16 mouse cellular contexts compared by ENCODE assay signal in genomic region chr1:5232847-5233245, GRCm38 (mm10).
DNase-seq lines count a peak whose midpoint lies in the region; ATAC-seq and TF ChIP-seq lines count a peak whose summit lies in the region.
"Had no signal": no experiment of that assay in that cellular context is flagged by ENCODE, and none has a peak within 500 bp of the region (broad histone marks: within the 10 kb centered on the region; RNA-seq: fewer than 3 reads in every experiment).

No protein-coding gene starts in this region.

- ATAC-seq in hindbrain, embryonic 11.5 days (ENCODE audit: low FRiP score): peak; percentile 93
- ATAC-seq in midbrain, embryonic 14.5 days (ENCODE audit: low FRiP score, low TSS enrichment): peak; percentile 84
- ATAC-seq: intestine, embryonic 15.5 days had no signal

- peaks cover 7% of the 10 kb centered on the region for H3K9me3 ChIP-seq in ES-Bruce4 (replicated peaks; ENCODE audit: control insufficient read depth, insufficient read depth, low read length, poor library complexity, severe bottlenecking)
- no peaks in the 10 kb centered on the region for H3K9me3 ChIP-seq in embryonic facial prominence, embryonic 10.5 days
- H3K9me3 ChIP-seq in hindbrain, embryonic 11.5 days (ENCODE audit: control insufficient read depth, low read length): no peaks in the 10 kb centered on the region
- no peaks in the 10 kb centered on the region for H3K9me3 ChIP-seq in midbrain, embryonic 14.5 days (ENCODE audit: control insufficient read depth, low read length)
- H3K9me3 ChIP-seq: embryonic facial prominence, embryonic 13.5 days; heart, embryonic 13.5 days; intestine, embryonic 15.5 days; liver, embryonic 13.5 days had no signal

- H3K27me3 ChIP-seq in ES-Bruce4 (ENCODE audit: control insufficient read depth, insufficient read depth, low read length, poor library complexity, severe bottlenecking): no peaks in the 10 kb centered on the region
- no peaks in the 10 kb centered on the region for H3K27me3 ChIP-seq in embryonic facial prominence, embryonic 10.5 days (replicated peaks; ENCODE audit: low read depth, poor library complexity, severe bottlenecking)
- H3K27me3 ChIP-seq in hindbrain, embryonic 11.5 days (ENCODE audit: control insufficient read depth, insufficient read depth, low read length): 0 out of 2 replicates have a peak, but pooled peaks cover 2% of the 10 kb centered on the region
- no peaks in the 10 kb centered on the region for H3K27me3 ChIP-seq in midbrain, embryonic 14.5 days (ENCODE audit: control insufficient read depth, insufficient read depth, low read length)
- H3K27me3 ChIP-seq: embryonic facial prominence, embryonic 13.5 days; heart, embryonic 13.5 days; intestine, embryonic 15.5 days; liver, embryonic 13.5 days had no signal

- H3K36me3 ChIP-seq in ES-Bruce4 (ENCODE audit: control insufficient read depth, insufficient read depth, low read length, poor library complexity, severe bottlenecking): no peaks in the 10 kb centered on the region
- H3K36me3 ChIP-seq in embryonic facial prominence, embryonic 10.5 days (replicated peaks): no peaks in the 10 kb centered on the region
- H3K36me3 ChIP-seq in hindbrain, embryonic 11.5 days (ENCODE audit: control insufficient read depth, insufficient read depth, low read length): no peaks in the 10 kb centered on the region
- no peaks in the 10 kb centered on the region for H3K36me3 ChIP-seq in midbrain, embryonic 14.5 days (ENCODE audit: control insufficient read depth, insufficient read depth, low read length)
- H3K36me3 ChIP-seq: embryonic facial prominence, embryonic 13.5 days; heart, embryonic 13.5 days; intestine, embryonic 15.5 days; liver, embryonic 13.5 days had no signal

- H3K27ac ChIP-seq in ES-Bruce4 (ENCODE audit: insufficient read depth, low read length): no peak overlapping the region
- H3K27ac ChIP-seq in embryonic facial prominence, embryonic 10.5 days (replicated peaks): no peak overlapping the region
- 0 out of 2 replicates have a peak overlapping the region, but pooled peaks have one; percentile 10 for H3K27ac ChIP-seq in hindbrain, embryonic 11.5 days (ENCODE audit: low read depth, low read length)
- H3K27ac ChIP-seq in midbrain, embryonic 14.5 days (replicated peaks; ENCODE audit: low read depth, low read length): peak overlapping the region; percentile 21; the same call in 1 of the 2 replicates
- H3K27ac ChIP-seq: embryonic facial prominence, embryonic 13.5 days; heart, embryonic 13.5 days; intestine, embryonic 15.5 days; liver, embryonic 13.5 days had no signal

- TF ChIP-seq EP300 in ES-Bruce4 (IDR thresholded peaks at IDR 0.05; ENCODE audit: insufficient read depth, low read depth, low read length): peak; percentile 61; the same call in 1 of the 2 replicates

- H3K9ac ChIP-seq in ES-Bruce4 (ENCODE audit: low read depth, poor library complexity, severe bottlenecking): no peak overlapping the region
- H3K9ac ChIP-seq in hindbrain, embryonic 11.5 days (ENCODE audit: low read depth, low read length): no peak overlapping the region
- no peak overlapping the region for H3K9ac ChIP-seq in midbrain, embryonic 14.5 days (replicated peaks; ENCODE audit: low read length)
- H3K9ac ChIP-seq: embryonic facial prominence, embryonic 13.5 days; heart, embryonic 13.5 days; intestine, embryonic 15.5 days; liver, embryonic 13.5 days had no signal

- intact Hi-C loops in heart, postnatal 36 days (cut with DNase I): no loop called here

- TF ChIP-seq POLR2A in ES-Bruce4 (IDR thresholded peaks at IDR 0.05; ENCODE audit: insufficient read depth, low read length): no peak

- no peak for TF ChIP-seq CTCF in ES-Bruce4 (IDR thresholded peaks at IDR 0.05; ENCODE audit: low read depth, low read length)

- 2% methylated on average over 1 of the region's 1 CpGs for WGBS in embryonic facial prominence, embryonic 10.5 days
- WGBS in hindbrain, embryonic 11.5 days: 8% methylated on average over 1 of the region's 1 CpGs
- WGBS in midbrain, embryonic 14.5 days: 0% methylated on average over 1 of the region's 1 CpGs

- DNase-seq in embryonic facial prominence, embryonic 10.5 days (ENCODE audit: low spot score): peak; percentile 18
- DNase-seq in hindbrain, embryonic 11.5 days (ENCODE audit: low spot score): peak; percentile 71
- DNase-seq in midbrain, embryonic 14.5 days: peak; percentile 66
- DNase-seq in layer of hippocampus, adult 11-12 months (ENCODE audit: low spot score): no peak
- DNase-seq in heart, postnatal 36 days: no peak
- DNase-seq in spleen, postnatal 10 days (ENCODE audit: low spot score in 2 of 2): no peak
- DNase-seq in frontal cortex, adult 2 months (ENCODE audit: extremely low spot score in 1 of 2, low spot score in 1 of 2): no peak
- DNase-seq: cerebellum, adult 18-20 months; kidney, postnatal 4 days; liver, embryonic 13.5 days; lung, postnatal 36 days; right cerebral cortex, postnatal 25 days had no signal

- no peak overlapping the region for H3K4me2 ChIP-seq in hindbrain, embryonic 11.5 days (replicated peaks; ENCODE audit: low read depth, low read length)
- H3K4me2 ChIP-seq in midbrain, embryonic 14.5 days (ENCODE audit: low read length): no peak overlapping the region
- H3K4me2 ChIP-seq: embryonic facial prominence, embryonic 13.5 days; heart, embryonic 13.5 days; intestine, embryonic 15.5 days; liver, embryonic 13.5 days had no signal

- no peak overlapping the region for H3K4me3 ChIP-seq in ES-Bruce4 (ENCODE audit: low read depth, low read length)
- no peak overlapping the region for H3K4me3 ChIP-seq in embryonic facial prominence, embryonic 10.5 days
- H3K4me3 ChIP-seq in hindbrain, embryonic 11.5 days (ENCODE audit: low read depth, low read length): no peak overlapping the region
- no peak overlapping the region for H3K4me3 ChIP-seq in midbrain, embryonic 14.5 days (replicated peaks; ENCODE audit: low read depth, low read length)
- H3K4me3 ChIP-seq: embryonic facial prominence, embryonic 13.5 days; heart, embryonic 13.5 days; intestine, embryonic 15.5 days; liver, embryonic 13.5 days had no signal

- H3K4me1 ChIP-seq in ES-Bruce4 (ENCODE audit: control insufficient read depth, insufficient read depth, low read length): peaks cover 2% of the 10 kb centered on the region
- peaks cover 4% of the 10 kb centered on the region for H3K4me1 ChIP-seq in embryonic facial prominence, embryonic 10.5 days
- no peaks in the 10 kb centered on the region for H3K4me1 ChIP-seq in hindbrain, embryonic 11.5 days (replicated peaks; ENCODE audit: control insufficient read depth, insufficient read depth, low read length)
- peaks cover 7% of the 10 kb centered on the region; the same call in 1 of the 2 replicates for H3K4me1 ChIP-seq in midbrain, embryonic 14.5 days (ENCODE audit: control insufficient read depth, insufficient read depth, low read length)
- H3K4me1 ChIP-seq: embryonic facial prominence, embryonic 13.5 days; heart, embryonic 13.5 days; intestine, embryonic 15.5 days; liver, embryonic 13.5 days had no signal

Comparison
In these comparisons a context has a peak if more than half of its experiments do, and no peak if none do; other contexts are left out.
1. H3K27ac ChIP-seq: peak in hindbrain, embryonic 11.5 days (single experiment) and midbrain, embryonic 14.5 days (single experiment); none in ES-Bruce4 (single experiment) and embryonic facial prominence, embryonic 10.5 days (single experiment).
2. DNase-seq: peak in embryonic facial prominence, embryonic 10.5 days (single experiment), hindbrain, embryonic 11.5 days (single experiment) and midbrain, embryonic 14.5 days (single experiment); none in layer of hippocampus, adult 11-12 months (single experiment), heart, postnatal 36 days (0 of 2), spleen, postnatal 10 days (0 of 2) and frontal cortex, adult 2 months (0 of 2).